Mouse (Mus musculus) lung, postnatal 0 days (tissue): Measurements from ENCODE around the gene Tbx5.

ENCODE experiments used
- CTCF ChIP-seq: IDR thresholded peaks from 2 replicates; pipeline ENCODE4 v1.5.1; 2016; ENCODE audit warnings: antibody characterized with exemption, mild to moderate bottlenecking
- EP300 ChIP-seq: IDR thresholded peaks from 2 replicates; pipeline ENCODE4 v1.6.1; 2016; ENCODE audit warnings: antibody characterized with exemption, mild to moderate bottlenecking, control low read depth

GRCm38 (mm10) chr5:119821506-119821905 lies 11.0 kb upstream of the Tbx5 start:
- TF ChIP-seq CTCF (no peak), EP300 (no peak)
